Comparison of ENCODE assay signal across 16 mouse cellular contexts in genomic region chr5:102698891-102699290, GRCm38 (mm10).
DNase-seq lines count a peak whose midpoint lies in the region; ATAC-seq and TF ChIP-seq lines count a peak whose summit lies in the region.
"Had no signal": no experiment of that assay in that cellular context is flagged by ENCODE, and none has a peak within 500 bp of the region (broad histone marks: within the 10 kb centered on the region; RNA-seq: fewer than 3 reads in every experiment).

No protein-coding gene starts in this region.

- WGBS in heart, embryonic 11.5 days (ENCODE audit: insufficient replicate concordance), result 72% methylated on average over 2 of the region's 2 CpGs
- WGBS in heart, postnatal 0 days, result 59% methylated on average over 2 of the region's 2 CpGs
- 95% methylated on average over 2 of the region's 2 CpGs for WGBS in limb, embryonic 10.5 days

- TF ChIP-seq EP300 in heart, postnatal 0 days (IDR thresholded peaks at IDR 0.05; ENCODE audit: low read depth), result no peak

- H3K9me3 ChIP-seq in heart, embryonic 11.5 days (replicated peaks; ENCODE audit: control insufficient read depth, low read length), result no peaks in the 10 kb centered on the region
- H3K9me3 ChIP-seq in heart, postnatal 0 days (replicated peaks; ENCODE audit: control insufficient read depth, low read length), result no peaks in the 10 kb centered on the region
- no peaks in the 10 kb centered on the region for H3K9me3 ChIP-seq in limb, embryonic 10.5 days (replicated peaks)
- H3K9me3 ChIP-seq: hindbrain, embryonic 10.5 days; liver, embryonic 12.5 days; midbrain, embryonic 12.5 days had no signal

- intact Hi-C loops in left cerebral cortex, postnatal 25 days (cut with DNase I), result no loop called here
- intact Hi-C loops in left cerebral cortex, postnatal 10 days (cut with DNase I), result loop anchor here (10.0 kb wide), 1 partner anchor 274 kb away; no protein-coding TSS in a partner anchor

- ATAC-seq in heart, embryonic 11.5 days (replicated peaks; ENCODE audit: insufficient number of reproducible peaks, low FRiP score, low TSS enrichment), result no peak
- 0 out of 2 replicates have a peak, but pooled peaks have one; percentile 20 for ATAC-seq in heart, postnatal 0 days (ENCODE audit: insufficient read depth, low read depth)
- ATAC-seq: inflammation-experienced regulatory T-cells, adult 6 months; liver, embryonic 12.5 days had no signal

- DNase-seq in heart, adult 11 months, result peak; percentile 96
- DNase-seq in left cerebral cortex, postnatal 25 days (ENCODE audit: low spot score in 2 of 2), result peak; percentile 16 to 20
- no peak for DNase-seq in left cerebral cortex, postnatal 10 days (ENCODE audit: extremely low spot score in 1 of 2, low spot score in 2 of 2)
- peak; percentile 24 for DNase-seq in brain, adult 2 months (ENCODE audit: low read depth, low spot score)
- DNase-seq in heart, postnatal 0 days (ENCODE audit: low spot score), result no peak
- DNase-seq in limb, embryonic 10.5 days (ENCODE audit: low spot score), result no peak
- no peak for DNase-seq in ovary, postnatal 14 days (ENCODE audit: low spot score)
- DNase-seq: cerebellum, adult 9-10 months; embryo, embryonic 11 days; thymus, postnatal 14 days had no signal

- no peaks in the 10 kb centered on the region; the same call in 1 of the 2 replicates for H3K4me1 ChIP-seq in heart, embryonic 11.5 days (ENCODE audit: control insufficient read depth, insufficient read depth, low read length)
- H3K4me1 ChIP-seq in heart, postnatal 0 days (ENCODE audit: control insufficient read depth, insufficient read depth), result no peaks in the 10 kb centered on the region
- peaks cover 10% of the 10 kb centered on the region for H3K4me1 ChIP-seq in limb, embryonic 10.5 days
- H3K4me1 ChIP-seq: midbrain, embryonic 12.5 days had no signal

- H3K4me2 ChIP-seq in heart, embryonic 11.5 days, result no peak overlapping the region
- no peak overlapping the region for H3K4me2 ChIP-seq in heart, postnatal 0 days (ENCODE audit: low read depth, low read length)
- H3K4me2 ChIP-seq: liver, embryonic 12.5 days; midbrain, embryonic 12.5 days had no signal

- no peak overlapping the region for H3K27ac ChIP-seq in heart, embryonic 11.5 days (ENCODE audit: low read depth, low read length)
- no peak overlapping the region for H3K27ac ChIP-seq in heart, postnatal 0 days (ENCODE audit: low read depth)
- H3K27ac ChIP-seq in limb, embryonic 10.5 days, result no peak overlapping the region
- H3K27ac ChIP-seq: hindbrain, embryonic 10.5 days; liver, embryonic 12.5 days; midbrain, embryonic 12.5 days had no signal

- no peaks in the 10 kb centered on the region for H3K36me3 ChIP-seq in heart, embryonic 11.5 days (ENCODE audit: control insufficient read depth, insufficient read depth, low read length)
- H3K36me3 ChIP-seq in heart, postnatal 0 days (replicated peaks; ENCODE audit: control insufficient read depth, insufficient read depth, low read length), result no peaks in the 10 kb centered on the region
- no peaks in the 10 kb centered on the region; the same call in 1 of the 2 replicates for H3K36me3 ChIP-seq in limb, embryonic 10.5 days
- H3K36me3 ChIP-seq: hindbrain, embryonic 10.5 days; liver, embryonic 12.5 days; midbrain, embryonic 12.5 days had no signal

- no peak overlapping the region for H3K9ac ChIP-seq in heart, embryonic 11.5 days (ENCODE audit: low read depth, low read length)
- no peak overlapping the region for H3K9ac ChIP-seq in heart, postnatal 0 days (replicated peaks; ENCODE audit: low read depth, low read length)
- H3K9ac ChIP-seq: liver, embryonic 12.5 days; midbrain, embryonic 12.5 days had no signal

- TF ChIP-seq CTCF in heart, postnatal 0 days (IDR thresholded peaks at IDR 0.05; ENCODE audit: low read depth), result no peak

- H3K4me3 ChIP-seq in heart, embryonic 11.5 days (ENCODE audit: low read depth, low read length), result no peak overlapping the region
- H3K4me3 ChIP-seq in heart, postnatal 0 days (ENCODE audit: low read depth, low read length), result no peak overlapping the region
- no peak overlapping the region for H3K4me3 ChIP-seq in limb, embryonic 10.5 days
- H3K4me3 ChIP-seq: hindbrain, embryonic 10.5 days; liver, embryonic 12.5 days; midbrain, embryonic 12.5 days; myocyte had no signal

- H3K27me3 ChIP-seq in heart, embryonic 11.5 days (ENCODE audit: control insufficient read depth, insufficient read depth, low read length), result no peaks in the 10 kb centered on the region
- no peaks in the 10 kb centered on the region for H3K27me3 ChIP-seq in heart, postnatal 0 days (ENCODE audit: control insufficient read depth, insufficient read depth, low read length)
- H3K27me3 ChIP-seq in limb, embryonic 10.5 days (ENCODE audit: low read depth, poor library complexity, severe bottlenecking), result no peaks in the 10 kb centered on the region
- H3K27me3 ChIP-seq: liver, embryonic 12.5 days; midbrain, embryonic 12.5 days had no signal

Comparison
In these comparisons a context has a peak if more than half of its experiments do, and no peak if none do; other contexts are left out.
1. DNase-seq: peak in heart, adult 11 months (single experiment), left cerebral cortex, postnatal 25 days (2 of 2) and brain, adult 2 months (single experiment); none in left cerebral cortex, postnatal 10 days (0 of 2), heart, postnatal 0 days (single experiment), limb, embryonic 10.5 days (single experiment) and ovary, postnatal 14 days (single experiment).